Mouse (Mus musculus) limb, embryonic 15.5 days (tissue): ENCODE measurements around the gene Ldlrad2. TPM values are rescaled to one million over a fixed set of nuclear protein-coding genes. Genes with fewer than 3 reads are reported as not detected.

ENCODE experiments used
- ATAC-seq: fragments of 200-750 bp; cut with Nextera tagmentation; 2 replicates; pipeline ENCODE4 v1.8.0; 2017; ENCODE audit warnings: low read depth, moderate TSS enrichment; ENCODE audit not compliant: insufficient number of reproducible peaks, low FRiP score, low TSS enrichment
- H3K27ac ChIP-seq: fragments of 300-500 bp; sonication (generic); 2 replicates; pipeline ENCODE4 v1.5.1; 2015; ENCODE audit warnings: moderate library complexity, mild to moderate bottlenecking, inconsistent platforms
- H3K27me3 ChIP-seq: fragments of 300-500 bp; sonication (generic); 2 replicates; pipeline ENCODE4 v1.6.1; 2015; ENCODE audit warnings: inconsistent platforms
- H3K36me3 ChIP-seq: fragments of 300-500 bp; sonication (generic); 2 replicates; pipeline ENCODE4 v1.6.1; 2015; ENCODE audit warnings: inconsistent platforms
- H3K4me1 ChIP-seq: fragments of 300-500 bp; sonication (generic); 2 replicates; pipeline ENCODE4 v1.6.1; 2015; ENCODE audit warnings: inconsistent platforms
- H3K4me2 ChIP-seq: fragments of 300-500 bp; sonication (generic); 2 replicates; pipeline ENCODE4 v1.6.1; 2015; ENCODE audit warnings: mild to moderate bottlenecking, inconsistent platforms
- H3K4me3 ChIP-seq: fragments of 300-500 bp; sonication (generic); 2 replicates; pipeline ENCODE4 v1.5.1; 2015; ENCODE audit warnings: mild to moderate bottlenecking, inconsistent platforms
- H3K9ac ChIP-seq: fragments of 300-500 bp; sonication (generic); 2 replicates; pipeline ENCODE4 v1.6.1; 2015; ENCODE audit warnings: inconsistent platforms
- H3K9me3 ChIP-seq: fragments of 300-500 bp; sonication (generic); 2 replicates; pipeline ENCODE4 v1.6.1; 2016; ENCODE audit warnings: inconsistent platforms
- WGBS: fragments of 180-500 bp; shearing (Covaris S2); methylation state at CpG from one replicate; pipeline ENCODE4 v1.1.7; 2015; 5-methylcytosine and 5-hydroxymethylcytosine counted together
- microRNA-seq: library from miRNA; unstranded; fragments of <30 nt; microRNA quantifications from one replicate; pipeline ENCODE4, GENCODE M21; 2016
- polyA plus RNA-seq: library from polyadenylated mRNA; unstranded; fragments of >200 nt; fragmentation: Nextera tagmentation; extraction: Ambion mirVana; gene quantifications from 2 replicates; pipeline ENCODE4 v1.2.1, GENCODE M21; 2015

Gene Ldlrad2
- polyA plus RNA-seq, 1 experiment from 2014 or later: 0.41 TPM

DNA sequence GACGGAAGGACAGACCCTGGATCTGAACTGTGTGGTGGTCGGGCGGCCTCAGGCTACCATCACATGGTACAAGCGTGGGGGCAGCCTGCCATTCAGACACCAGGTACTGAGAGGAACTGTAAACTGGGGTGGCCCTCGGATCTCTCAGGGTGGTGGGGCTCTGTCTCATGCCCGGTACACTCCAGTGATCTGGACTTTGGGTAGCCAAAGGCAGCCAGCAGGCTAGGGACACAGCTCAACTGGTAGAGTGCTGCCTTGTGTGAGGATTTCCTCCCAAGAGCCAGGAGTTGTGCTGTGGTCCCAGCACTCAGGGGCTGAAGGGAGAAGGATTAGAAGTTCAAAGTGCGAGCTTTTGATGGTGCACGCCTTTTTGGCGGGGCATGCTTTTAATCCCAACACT is 28.8 kb downstream of the Ldlrad2 start:
- H3K27ac ChIP-seq: no peak overlapping the region
- no peak overlapping the region for H3K4me2 ChIP-seq
- peaks cover 99% of the 10 kb centered on the region for H3K36me3 ChIP-seq
- H3K9ac ChIP-seq: no peak overlapping the region
- H3K4me1 ChIP-seq: no peaks in the 10 kb centered on the region
- WGBS: 95% methylated on average over 9 of the region's 9 CpGs
- H3K9me3 ChIP-seq: no peaks in the 10 kb centered on the region
- no peaks in the 10 kb centered on the region for H3K27me3 ChIP-seq
- no peak for ATAC-seq
- H3K4me3 ChIP-seq: no peak overlapping the region

DNA sequence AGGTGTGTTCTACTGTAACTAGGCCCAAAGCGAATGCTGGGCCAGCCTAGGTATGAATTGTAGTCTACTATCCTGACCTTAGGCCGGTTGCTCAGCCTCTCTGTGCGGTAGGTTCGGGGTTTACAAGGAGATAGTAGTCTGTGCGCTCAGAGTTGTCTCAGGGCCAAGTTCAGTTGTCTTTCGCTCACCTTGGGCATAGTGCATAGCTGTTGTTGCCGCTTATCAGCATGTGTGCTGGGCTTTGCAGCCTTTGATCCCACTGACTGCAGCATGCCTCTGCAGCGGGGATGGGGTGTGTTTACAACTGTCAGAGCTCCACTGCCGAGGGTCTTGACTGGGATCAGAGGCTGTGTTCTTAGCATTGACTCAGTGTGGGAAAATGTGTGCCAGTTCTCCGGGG is 31.4 kb downstream of the Ldlrad2 start:
- H3K9me3 ChIP-seq: no peaks in the 10 kb centered on the region
- H3K9ac ChIP-seq: no peak overlapping the region
- H3K4me2 ChIP-seq: no peak overlapping the region
- ATAC-seq: no peak
- no peak overlapping the region for H3K4me3 ChIP-seq
- H3K27ac ChIP-seq: no peak overlapping the region
- no peaks in the 10 kb centered on the region for H3K27me3 ChIP-seq
- H3K36me3 ChIP-seq: peaks cover 99% of the 10 kb centered on the region
- H3K4me1 ChIP-seq: no peaks in the 10 kb centered on the region
- WGBS: 90% methylated on average over 10 of the region's 10 CpGs

DNA sequence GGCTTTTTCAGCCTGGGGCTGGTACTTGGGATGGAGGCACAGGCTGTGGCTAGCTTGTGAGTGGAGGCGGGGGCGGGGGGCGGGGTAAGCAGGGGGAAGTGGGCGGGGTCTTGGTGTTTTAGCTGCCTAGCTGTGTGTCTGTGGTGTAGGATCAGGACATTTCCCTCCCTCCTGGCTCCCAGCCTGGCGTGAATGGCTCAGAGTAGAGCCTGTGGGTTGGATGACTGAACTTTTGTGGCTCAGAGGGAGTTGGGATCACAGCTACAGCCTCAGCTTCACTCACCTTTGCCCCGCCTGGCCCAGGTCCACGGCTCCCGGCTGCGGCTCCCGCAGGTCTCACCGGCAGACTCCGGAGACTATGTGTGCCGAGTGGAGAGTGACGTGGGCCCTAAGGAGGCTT is 34.0 kb downstream of the Ldlrad2 start:
- Histone ChIP-seq H3K4me2 (no peak overlapping the region), H3K36me3 (peaks cover 97% of the 10 kb centered on the region), H3K27ac (no peak overlapping the region), H3K9me3 (no peaks in the 10 kb centered on the region), H3K27me3 (no peaks in the 10 kb centered on the region), H3K4me1 (no peaks in the 10 kb centered on the region), H3K9ac (no peak overlapping the region), H3K4me3 (no peak overlapping the region)
- no peak for ATAC-seq
- 78% methylated on average over 14 of the region's 14 CpGs for WGBS

DNA sequence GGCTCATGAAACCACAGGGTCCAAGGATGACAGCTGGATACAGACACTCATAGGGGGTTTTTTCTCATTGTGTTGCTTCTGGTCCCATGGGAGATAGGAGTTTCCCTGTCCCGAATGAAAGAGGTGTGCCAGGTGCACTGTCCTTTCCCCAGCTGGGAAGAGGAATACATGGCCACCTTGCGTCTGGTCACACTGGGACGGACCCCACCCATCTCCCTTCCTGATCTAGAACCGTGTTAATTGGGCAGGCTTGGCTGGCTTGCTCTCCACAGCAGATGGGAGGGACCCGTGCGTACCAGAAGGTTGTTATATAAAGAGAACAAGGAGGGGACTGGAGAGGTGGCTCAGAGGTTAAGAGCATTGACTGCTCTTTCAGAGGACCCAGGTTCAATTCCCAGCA is 46.5 kb downstream of the Ldlrad2 start:
- H3K9ac ChIP-seq: no peak overlapping the region
- H3K27me3 ChIP-seq: no peaks in the 10 kb centered on the region
- H3K36me3 ChIP-seq: peaks cover 83% of the 10 kb centered on the region
- no peak overlapping the region for H3K4me2 ChIP-seq
- H3K4me3 ChIP-seq: no peak overlapping the region
- WGBS: 91% methylated on average over 6 of the region's 6 CpGs
- ATAC-seq: no peak
- no peak overlapping the region for H3K27ac ChIP-seq
- H3K4me1 ChIP-seq: no peaks in the 10 kb centered on the region
- H3K9me3 ChIP-seq: no peaks in the 10 kb centered on the region

DNA sequence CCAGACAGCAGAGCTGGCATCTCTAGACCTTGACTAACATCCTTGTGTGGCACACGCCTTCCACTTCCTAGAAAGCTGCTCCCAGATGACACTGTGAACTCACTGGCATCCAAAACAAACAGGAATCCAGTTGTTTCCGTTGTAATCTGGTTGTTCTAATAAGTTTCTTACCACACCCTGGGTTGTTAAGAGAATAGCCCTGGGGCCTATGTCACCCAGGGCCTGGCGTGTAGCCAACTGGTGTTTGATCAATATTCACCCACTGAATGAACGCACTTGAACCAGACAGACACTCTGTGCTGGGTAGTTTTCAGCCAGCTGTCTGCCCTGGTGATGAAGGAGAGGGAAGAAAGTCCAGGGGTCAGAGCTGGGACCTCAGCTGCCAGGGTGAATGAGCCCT is 47.0 kb downstream of the Ldlrad2 start:
- peaks cover 85% of the 10 kb centered on the region for H3K36me3 ChIP-seq
- 53% methylated on average over 4 of the region's 4 CpGs for WGBS
- ATAC-seq: no peak

DNA sequence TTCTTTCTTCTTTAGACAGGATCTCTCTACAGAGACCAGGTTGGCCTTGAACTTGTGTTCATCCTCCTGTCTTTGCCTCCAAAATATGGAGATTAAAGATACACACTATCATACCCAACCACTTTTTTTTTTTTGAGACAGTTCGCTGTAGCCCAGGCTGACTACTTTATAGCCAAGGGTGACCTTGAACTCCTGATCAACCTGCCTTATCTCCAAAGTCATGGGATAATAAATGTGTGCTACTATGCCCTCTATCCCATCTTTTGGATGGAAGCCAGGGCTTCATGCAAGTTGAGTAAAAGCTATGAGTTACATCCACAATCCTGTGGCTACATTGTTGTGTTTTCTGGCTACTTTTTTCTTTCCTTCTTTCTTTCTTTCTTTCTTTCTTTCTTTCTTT is 48.9 kb downstream of the Ldlrad2 start:
- ATAC-seq: no peak
- no peaks in the 10 kb centered on the region for H3K9me3 ChIP-seq
- H3K27ac ChIP-seq: no peak overlapping the region
- 95% methylated on average over 1 of the region's 1 CpGs for WGBS
- peaks cover 92% of the 10 kb centered on the region for H3K36me3 ChIP-seq
- no peak overlapping the region for H3K9ac ChIP-seq
- no peak overlapping the region for H3K4me2 ChIP-seq
- H3K27me3 ChIP-seq: no peaks in the 10 kb centered on the region
- H3K4me3 ChIP-seq: no peak overlapping the region
- no peaks in the 10 kb centered on the region for H3K4me1 ChIP-seq

More for the DNA sequence above, 47.0 kb downstream of the Ldlrad2 start:
- no peak overlapping the region for H3K9ac ChIP-seq
- H3K4me3 ChIP-seq: no peak overlapping the region
- H3K4me1 ChIP-seq: no peaks in the 10 kb centered on the region
- H3K27me3 ChIP-seq: no peaks in the 10 kb centered on the region
- no peak overlapping the region for H3K27ac ChIP-seq
- H3K9me3 ChIP-seq: no peaks in the 10 kb centered on the region
- no peak overlapping the region for H3K4me2 ChIP-seq

Small RNA genes lying within 50 kb of the gene (microRNA-seq; reads per million reads assigned to microRNA genes)
- 1.0 reads per million for gene Mir7018

Other genes with a start within 250 kb of the Ldlrad2 start
- gene Cdc42, start 216.8 kb downstream of the Ldlrad2 start, polyA plus RNA-seq: 721 and 737 TPM in 2 replicates
- gene Cela3a, start 164.8 kb downstream of the Ldlrad2 start, polyA plus RNA-seq: not detected in 2 replicates
- 0.70 TPM in 1 of 2 replicates, not detected in the other for gene Cela3b, start 144.0 kb downstream of the Ldlrad2 start, polyA plus RNA-seq
- gene 1700013G24Rik, start 121.3 kb downstream of the Ldlrad2 start, polyA plus RNA-seq: 0.23 and 0.40 TPM in 2 replicates
- gene Hspg2, start 105.8 kb downstream of the Ldlrad2 start, polyA plus RNA-seq: 40.6 and 44.5 TPM in 2 replicates
- 58.3 and 67.2 TPM in 2 replicates for gene Usp48, start 19.2 kb upstream of the Ldlrad2 start, polyA plus RNA-seq
- gene Rap1gap, start 90.2 kb upstream of the Ldlrad2 start, polyA plus RNA-seq: 7.7 TPM in 2 replicates
- 43.5 and 68.6 TPM in 2 replicates for gene Alpl, start 221.8 kb upstream of the Ldlrad2 start, polyA plus RNA-seq